In the genomic region with DNA sequence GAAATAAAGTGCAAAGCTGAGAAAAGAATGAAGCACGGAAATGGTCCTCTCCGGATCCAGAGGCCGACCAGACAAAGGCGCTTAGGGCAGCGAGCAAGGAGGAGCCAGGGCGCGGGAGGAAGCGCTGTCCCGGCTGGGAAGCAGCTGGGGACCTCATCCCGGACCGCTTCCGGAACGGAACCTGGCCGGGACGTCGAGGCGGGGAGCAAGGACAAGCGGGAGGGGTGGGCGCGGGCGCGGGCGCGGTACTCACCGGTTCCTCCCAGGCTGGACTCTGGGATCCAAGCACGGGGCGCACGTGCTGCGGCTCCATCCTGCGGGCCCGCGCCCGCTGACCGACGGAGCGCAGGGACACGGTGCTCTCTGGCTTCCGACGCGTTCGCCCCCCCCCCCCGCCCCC, we compare ENCODE assay signal across 12 mouse cellular contexts. TPM values are rescaled to one million over a fixed set of nuclear protein-coding genes. Genes with fewer than 3 reads are reported as not detected.
DNase-seq lines count a peak whose midpoint lies in the region; ATAC-seq lines count a peak whose summit lies in the region.
"Not testable (repeated sequence)": the region's sequence is repeated elsewhere in the genome, so short reads cannot be mapped to it uniquely, and the experiment has no call there.
"Had no signal": no experiment of that assay in that cellular context is flagged by ENCODE, and none has a peak within 500 bp of the region (broad histone marks: within the 10 kb centered on the region; RNA-seq: fewer than 3 reads in every experiment).

No protein-coding gene starts in this region.

- not testable (repeated sequence) for H3K4me1 ChIP-seq in embryonic facial prominence, embryonic 15.5 days; hindbrain, embryonic 13.5 days (replicated peaks); lung, embryonic 15.5 days

- peak; percentile 6 to 25 for DNase-seq in adrenal gland, adult 18-20 months (ENCODE audit: low spot score in 2 of 2)
- DNase-seq in heart, adult 18-20 months: peak; percentile 40 to 71
- DNase-seq in layer of hippocampus, postnatal 10 days (ENCODE audit: low spot score in 2 of 2): peak; percentile 32 to 44
- peak; percentile 5 to 18 for DNase-seq in right cerebral cortex, adult 2 months (ENCODE audit: low spot score in 2 of 2)
- peak; percentile 21 for DNase-seq in thymus, postnatal 4 days

- peak overlapping the region; percentile 50 for H3K4me2 ChIP-seq in embryonic facial prominence, embryonic 15.5 days (replicated peaks)
- peak overlapping the region; percentile 57 for H3K4me2 ChIP-seq in hindbrain, embryonic 13.5 days
- H3K4me2 ChIP-seq in lung, embryonic 15.5 days: peak overlapping the region; percentile 34; the same call in 1 of the 2 replicates

- H3K36me3 ChIP-seq in embryonic facial prominence, embryonic 15.5 days; hindbrain, embryonic 13.5 days; lung, embryonic 15.5 days: not testable (repeated sequence)

- not testable (repeated sequence) for H3K9ac ChIP-seq in embryonic facial prominence, embryonic 15.5 days; hindbrain, embryonic 13.5 days; lung, embryonic 15.5 days

- H3K27ac ChIP-seq in embryonic facial prominence, embryonic 15.5 days (replicated peaks); hindbrain, embryonic 13.5 days; lung, embryonic 15.5 days: not testable (repeated sequence)

- H3K4me3 ChIP-seq in embryonic facial prominence, embryonic 15.5 days (replicated peaks): peak overlapping the region; percentile 32; the same call in 1 of the 2 replicates
- peak overlapping the region; percentile 41 for H3K4me3 ChIP-seq in hindbrain, embryonic 13.5 days
- H3K4me3 ChIP-seq in lung, embryonic 15.5 days: not testable (repeated sequence)

- not testable (repeated sequence) for ATAC-seq in embryonic facial prominence, embryonic 15.5 days (ENCODE audit: insufficient number of reproducible peaks, low FRiP score, low TSS enrichment, low read depth); hindbrain, embryonic 13.5 days (ENCODE audit: low FRiP score); lung, embryonic 15.5 days (ENCODE audit: borderline replicate concordance, extremely low read depth, low FRiP score, low TSS enrichment)

- not testable (repeated sequence) for H3K9me3 ChIP-seq in embryonic facial prominence, embryonic 15.5 days (replicated peaks); hindbrain, embryonic 13.5 days; lung, embryonic 15.5 days

- WGBS in embryonic facial prominence, embryonic 15.5 days: 7% methylated on average over 26 of the region's 42 CpGs
- WGBS in hindbrain, embryonic 13.5 days: 5% methylated on average over 28 of the region's 42 CpGs
- WGBS in lung, embryonic 15.5 days: 6% methylated on average over 12 of the region's 42 CpGs

- not testable (repeated sequence) for H3K27me3 ChIP-seq in embryonic facial prominence, embryonic 15.5 days; hindbrain, embryonic 13.5 days; lung, embryonic 15.5 days

RNA-seq across cellular contexts. Expression of gene Gm3591, which starts 14.5 kb away (rescaled TPM):
- under 1 TPM in 1 of 2 experiments, not detected in 1; 0.22 TPM for total RNA-seq in adrenal gland, adult 18-20 months (2021)
- polyA plus RNA-seq in embryonic facial prominence, embryonic 15.5 days (2015; fragmentation: Nextera tagmentation; extraction: Ambion mirVana): 0.63 TPM in 1 of 2 replicates, not detected in the other
- under 1 TPM in 1 of 2 experiments, not detected in 1; 0.32 TPM for total RNA-seq in heart, adult 18-20 months (2021)
- 3.7 and 4.7 TPM in 2 replicates for polyA plus RNA-seq in hindbrain, embryonic 13.5 days (2015; fragmentation: Nextera tagmentation; extraction: Ambion mirVana)
- 1 to 10 TPM in 1 of 2 experiments, not detected in 1; 6.8 TPM for total RNA-seq in layer of hippocampus, postnatal 10 days (2021)
- polyA plus RNA-seq in lung, embryonic 15.5 days (2015; fragmentation: Nextera tagmentation; extraction: Ambion mirVana): 0.27 and 0.74 TPM in 2 replicates
- polyA plus RNA-seq: G1E had no signal

RNA-seq across cellular contexts. Expression of gene Gm3594, which starts 17.6 kb away (rescaled TPM):
- not detected for total RNA-seq in adrenal gland, adult 18-20 months (2021)
- polyA plus RNA-seq in embryonic facial prominence, embryonic 15.5 days (2015; fragmentation: Nextera tagmentation; extraction: Ambion mirVana): not detected in 2 replicates
- total RNA-seq in heart, adult 18-20 months (2021): not detected
- polyA plus RNA-seq in hindbrain, embryonic 13.5 days (2015; fragmentation: Nextera tagmentation; extraction: Ambion mirVana): not detected in 2 replicates
- total RNA-seq in layer of hippocampus, postnatal 10 days (2021): not detected
- not detected in 2 replicates for polyA plus RNA-seq in lung, embryonic 15.5 days (2015; fragmentation: Nextera tagmentation; extraction: Ambion mirVana)
- polyA plus RNA-seq: G1E; intestine, embryonic 14.5 days; lung, embryonic 16.5 days; stomach, postnatal 0 days had no signal

RNA-seq across cellular contexts. Expression of gene Gm16440, which starts 36.6 kb away (rescaled TPM):
- not detected for total RNA-seq in adrenal gland, adult 18-20 months (2021)
- polyA plus RNA-seq in embryonic facial prominence, embryonic 15.5 days (2015; fragmentation: Nextera tagmentation; extraction: Ambion mirVana): not detected in 2 replicates
- total RNA-seq in heart, adult 18-20 months (2021): not detected
- polyA plus RNA-seq in hindbrain, embryonic 13.5 days (2015; fragmentation: Nextera tagmentation; extraction: Ambion mirVana): 0.25 TPM in 1 of 2 replicates, not detected in the other
- total RNA-seq in layer of hippocampus, postnatal 10 days (2021): not detected
- polyA plus RNA-seq in lung, embryonic 15.5 days (2015; fragmentation: Nextera tagmentation; extraction: Ambion mirVana): not detected in 2 replicates
- total RNA-seq: G1E had no signal
- polyA plus RNA-seq: G1E; intestine, embryonic 14.5 days; lung, embryonic 16.5 days; stomach, postnatal 0 days had no signal
